Mouse (Mus musculus) heart, embryonic 14.5 days (tissue): ENCODE measurements at regions not wholly inside any gene's neighbourhood (a gene's known extent, or its start where the extent isn't known, plus 50 kb on each side); places are given as distances from the start of the nearest gene placed in this dataset.
"Not testable (repeated sequence)": the region's sequence is repeated elsewhere in the genome, so short reads cannot be mapped to it uniquely, and the experiment has no call there.

Experiments
- ATAC-seq: fragments of 200-750 bp; cut with Nextera tagmentation; 2 replicates; pipeline ENCODE4 v1.8.0; 2017; ENCODE audit warnings: low read depth, moderate TSS enrichment; ENCODE audit not compliant: insufficient number of reproducible peaks, insufficient read depth, low FRiP score
- H3K27ac ChIP-seq, 2 experiments: fragments of 200-500 bp in 1 of 2; fragments of 300-500 bp in 1 of 2; sonication (generic) in 1 of 2; replicated peaks in 1 of 2; 2 replicates each; pipeline ENCODE4 v1.5.1; 2012 to 2014; ENCODE audit warnings: low read depth in 2 of 2, low read length in 2 of 2, control low read depth in 1 of 2, mild to moderate bottlenecking in 1 of 2, mixed read lengths in 1 of 2; ENCODE audit not compliant: control insufficient read depth in 1 of 2, insufficient read depth in 1 of 2
- H3K27me3 ChIP-seq: fragments of 300-500 bp; sonication (generic); 2 replicates; pipeline ENCODE4 v1.6.1; 2014; ENCODE audit warnings: mild to moderate bottlenecking, low read length, control low read depth; ENCODE audit not compliant: control insufficient read depth, insufficient read depth
- H3K36me3 ChIP-seq: fragments of 300-500 bp; sonication (generic); 2 replicates; pipeline ENCODE4 v1.6.1; 2014; ENCODE audit warnings: mild to moderate bottlenecking, control low read depth, low read length, mixed read lengths; ENCODE audit not compliant: control insufficient read depth, insufficient read depth
- H3K4me1 ChIP-seq, 2 experiments: fragments of 200-500 bp in 1 of 2; fragments of 300-500 bp in 1 of 2; sonication (generic) in 1 of 2; 2 replicates each; pipeline ENCODE4 v1.6.1; 2012 to 2014; ENCODE audit warnings: low read length in 2 of 2, control low read depth in 1 of 2, mixed read lengths in 1 of 2; ENCODE audit not compliant: control insufficient read depth in 2 of 2, insufficient read depth in 2 of 2
- H3K4me2 ChIP-seq: fragments of 300-500 bp; sonication (generic); 2 replicates; pipeline ENCODE4 v1.6.1; 2014; ENCODE audit warnings: mild to moderate bottlenecking, low read length
- H3K4me3 ChIP-seq, 2 experiments: fragments of 200-500 bp in 1 of 2; fragments of 300-500 bp in 1 of 2; sonication (generic) in 1 of 2; 2 replicates each; pipeline ENCODE4 v1.5.1; 2012 to 2014; ENCODE audit warnings: low read length in 2 of 2, mild to moderate bottlenecking in 2 of 2, control low read depth in 1 of 2, low read depth in 1 of 2, moderate library complexity in 1 of 2; ENCODE audit not compliant: control insufficient read depth in 1 of 2, insufficient read depth in 1 of 2
- H3K9ac ChIP-seq: fragments of 300-500 bp; sonication (generic); 2 replicates; pipeline ENCODE4 v1.6.1; 2014; ENCODE audit warnings: mild to moderate bottlenecking, low read length
- H3K9me3 ChIP-seq: fragments of 300-500 bp; sonication (generic); 2 replicates; pipeline ENCODE4 v1.6.1; 2016; ENCODE audit warnings: low read length, control low read depth; ENCODE audit not compliant: control insufficient read depth
- WGBS: fragments of 180-500 bp; shearing (Covaris S2); extraction: QIAGEN DNeasy Blood & Tissue Kit; methylation state at CpG from one replicate; pipeline ENCODE4 v1.1.7; 2014; 5-methylcytosine and 5-hydroxymethylcytosine counted together

- 82% methylated on average over 4 of the region's 4 CpGs for WGBS
- Histone ChIP-seq H3K4me1 (no peaks in the 10 kb centered on the region), H3K9ac (no peak overlapping the region), H3K4me2 (no peak overlapping the region), H3K27ac (no peak overlapping the region), H3K9me3 (no peaks in the 10 kb centered on the region), H3K27me3 (no peaks in the 10 kb centered on the region), H3K4me3 (no peak overlapping the region), H3K36me3 (no peaks in the 10 kb centered on the region)
- ATAC-seq = no peak
Measured at GRCm38 (mm10) chr3:40403402-40403801, 127.7 kb upstream of the Intu start.

- no peak for ATAC-seq
- Histone ChIP-seq H3K4me2 (no peak overlapping the region), H3K36me3 (no peaks in the 10 kb centered on the region), H3K9ac (no peak overlapping the region), H3K4me3 (no peak overlapping the region), H3K27ac (no peak overlapping the region), H3K9me3 (no peaks in the 10 kb centered on the region), H3K27me3 (no peaks in the 10 kb centered on the region), H3K4me1 (no peaks in the 10 kb centered on the region)
- 82% methylated on average over 18 of the region's 18 CpGs for WGBS
Measured at GRCm38 (mm10) chr3:40405095-40405948, 125.8 kb upstream of the Intu start.

- H3K27ac ChIP-seq = no peak overlapping the region
- no peaks in the 10 kb centered on the region for H3K9me3 ChIP-seq
- no peaks in the 10 kb centered on the region for H3K27me3 ChIP-seq
- no peak for ATAC-seq
- no peaks in the 10 kb centered on the region for H3K36me3 ChIP-seq
- no peak overlapping the region for H3K4me3 ChIP-seq
- H3K4me2 ChIP-seq = no peak overlapping the region
- no peaks in the 10 kb centered on the region for H3K4me1 ChIP-seq
- H3K9ac ChIP-seq = no peak overlapping the region
- WGBS = 86% methylated on average over 2 of the region's 2 CpGs
Measured at GRCm38 (mm10) chr3:40405949-40406236, 125.2 kb upstream of the Intu start.

- no peak overlapping the region for H3K4me3 ChIP-seq
- H3K27me3 ChIP-seq = no peaks in the 10 kb centered on the region
- WGBS = 67% methylated on average over 5 of the region's 5 CpGs
- H3K4me2 ChIP-seq = no peak overlapping the region
- H3K4me1 ChIP-seq = no peaks in the 10 kb centered on the region
- no peaks in the 10 kb centered on the region for H3K9me3 ChIP-seq
- no peaks in the 10 kb centered on the region for H3K36me3 ChIP-seq
- no peak for ATAC-seq
- no peak overlapping the region for H3K27ac ChIP-seq
- H3K9ac ChIP-seq = no peak overlapping the region
Measured at GRCm38 (mm10) chr3:40408921-40409488, 122.1 kb upstream of the Intu start.

- Histone ChIP-seq H3K36me3 (no peaks in the 10 kb centered on the region), H3K27me3 (no peaks in the 10 kb centered on the region), H3K9ac (no peak overlapping the region), H3K9me3 (no peaks in the 10 kb centered on the region), H3K27ac (no peak overlapping the region), H3K4me1 (no peaks in the 10 kb centered on the region), H3K4me2 (no peak overlapping the region), H3K4me3 (no peak overlapping the region)
- no peak for ATAC-seq
- 60% methylated on average over 4 of the region's 4 CpGs for WGBS
Measured at GRCm38 (mm10) chr3:40410749-40411310, 120.3 kb upstream of the Intu start.

- H3K9me3 ChIP-seq, H3K4me2 ChIP-seq, ATAC-seq, H3K27me3 ChIP-seq, H3K9ac ChIP-seq, H3K4me3 ChIP-seq, H3K36me3 ChIP-seq, H3K4me1 ChIP-seq: not testable (repeated sequence)
- H3K27ac ChIP-seq = peak overlapping the region; percentile 35 to 44; a peak in 3 of 4 replicates
- WGBS = 71% methylated on average over 16 of the region's 18 CpGs
Measured at GRCm38 (mm10) chr3:40425183-40425844, 105.8 kb upstream of the Intu start.

GRCm38 (mm10) chr3:40426070-40426469 is 105.0 kb upstream of the Intu start:
- H3K4me3 ChIP-seq = no peak overlapping the region
- no peak for ATAC-seq
- H3K27me3 ChIP-seq = no peaks in the 10 kb centered on the region
- H3K9ac ChIP-seq = no peak overlapping the region
- H3K9me3 ChIP-seq = no peaks in the 10 kb centered on the region
- no peaks in the 10 kb centered on the region for H3K36me3 ChIP-seq
- H3K4me2 ChIP-seq = no peak overlapping the region
- H3K4me1 ChIP-seq = peaks cover 5 to 10% of the 10 kb centered on the region in 2 experiments
- 89% methylated on average over 4 of the region's 4 CpGs for WGBS
- no peak overlapping the region for H3K27ac ChIP-seq
